Mouse (Mus musculus): ENCODE results near the gene Zfp746. TPM values are rescaled to one million over a fixed set of nuclear protein-coding genes. Genes with fewer than 3 reads are reported as not detected.

Gene Zfp746
- total and polyA plus RNA-seq, 3 experiments, result 8.7 to 9.8 (median 9.5) TPM

- H3K79me2 ChIP-seq (replicated peaks; ENCODE audit: control insufficient read depth, insufficient read depth, low read length), result no peaks in the 10 kb centered on the region; the same call in 1 of the 2 replicates
Observed at GRCm38 (mm10) chr6:48083733-48084191, 2.6 kb downstream of the Zfp746 start.

GRCm38 (mm10) chr6:48081952-48082351, 4.4 kb downstream of the Zfp746 start:
- H3K27me3 ChIP-seq (ENCODE audit: control insufficient read depth, insufficient read depth, low read length), result no peaks in the 10 kb centered on the region
- no peak overlapping the region for H3K27ac ChIP-seq
- H3K36me3 ChIP-seq (ENCODE audit: control insufficient read depth, insufficient read depth, low read length), result no peaks in the 10 kb centered on the region; the same call in 1 of the 2 replicates
- no peaks in the 10 kb centered on the region; the same call in 1 of the 2 replicates for H3K79me2 ChIP-seq (replicated peaks; ENCODE audit: control insufficient read depth, insufficient read depth, low read length)
- H3K4me1 ChIP-seq (ENCODE audit: control insufficient read depth, insufficient read depth, low read length), result peaks cover 7% of the 10 kb centered on the region
- intact Hi-C loops (cut with DNase I), result loop anchor here (10.0 kb wide), 1 partner anchor 247 kb away; the partner anchor contains the start of genes Zfp398 and Zfp786
- TF ChIP-seq CTCF (IDR thresholded peaks at IDR 0.05) (no peak), EP300 (IDR thresholded peaks at IDR 0.05; ENCODE audit: insufficient read depth, low read depth, low read length) (no peak), POLR2A (IDR thresholded peaks at IDR 0.05; ENCODE audit: insufficient read depth, low read depth, low read length) (no peak)
- H3K9ac ChIP-seq (ENCODE audit: low read depth, low read length), result no peak overlapping the region
- no peak overlapping the region for H3K4me3 ChIP-seq
- 97% methylated on average over 3 of the region's 3 CpGs for WGBS
- DNase-seq, result no peak

More at GRCm38 (mm10) chr6:48083733-48084191, 2.6 kb downstream of the Zfp746 start:
- intact Hi-C loops (cut with DNase I), result loop anchor here (2.0 to 10.0 kb wide), 3 partner anchors 35 to 249 kb away; partner anchors contain the start of genes Zfp398, Zfp777 and Zfp786
- WGBS, result 83% methylated on average over 6 of the region's 6 CpGs
- TF ChIP-seq POLR2A (IDR thresholded peaks at IDR 0.05; ENCODE audit: insufficient read depth, low read depth, low read length), result no peak
- no peak for TF ChIP-seq CTCF (IDR thresholded peaks at IDR 0.05)
- no peak for TF ChIP-seq EP300 (IDR thresholded peaks at IDR 0.05; ENCODE audit: insufficient read depth, low read depth, low read length)
- no peaks in the 10 kb centered on the region; the same call in 1 of the 2 replicates for H3K36me3 ChIP-seq (ENCODE audit: control insufficient read depth, insufficient read depth, low read length)
- H3K4me3 ChIP-seq, result no peak overlapping the region
- no peaks in the 10 kb centered on the region for H3K27me3 ChIP-seq (ENCODE audit: control insufficient read depth, insufficient read depth, low read length)
- no peak for DNase-seq
- peaks cover 7% of the 10 kb centered on the region for H3K4me1 ChIP-seq (ENCODE audit: control insufficient read depth, insufficient read depth, low read length)
- no peak overlapping the region for H3K27ac ChIP-seq
- no peak overlapping the region for H3K9ac ChIP-seq (ENCODE audit: low read depth, low read length)

- intact Hi-C loops (cut with DNase I), result loop anchor here (10.0 kb wide), 1 partner anchor 246 kb away; the partner anchor contains the start of genes Zfp398 and Zfp786
- no peaks in the 10 kb centered on the region; the same call in 1 of the 2 replicates for H3K36me3 ChIP-seq (ENCODE audit: control insufficient read depth, insufficient read depth, low read length)
Observed at GRCm38 (mm10) chr6:48081021-48081420, 5.4 kb downstream of the Zfp746 start.

GRCm38 (mm10) chr6:48073316-48073715, 13.1 kb downstream of the Zfp746 start:
- Histone ChIP-seq H3K36me3 (ENCODE audit: control insufficient read depth, insufficient read depth, low read length) (no peaks in the 10 kb centered on the region; the same call in 1 of the 2 replicates), H3K27me3 (ENCODE audit: control insufficient read depth, insufficient read depth, low read length) (no peaks in the 10 kb centered on the region), H3K4me3 (peak overlapping the region; percentile 16; the same call in 1 of the 2 replicates), H3K79me2 (replicated peaks; ENCODE audit: control insufficient read depth, insufficient read depth, low read length) (no peaks in the 10 kb centered on the region), H3K27ac (peak overlapping the region; percentile 40), H3K9ac (ENCODE audit: low read depth, low read length) (no peak overlapping the region), H3K4me1 (ENCODE audit: control insufficient read depth, insufficient read depth, low read length) (peaks cover 1% of the 10 kb centered on the region)
- TF ChIP-seq POLR2A (IDR thresholded peaks at IDR 0.05; ENCODE audit: insufficient read depth, low read depth, low read length) (no peak), EP300 (IDR thresholded peaks at IDR 0.05; ENCODE audit: insufficient read depth, low read depth, low read length) (no peak), CTCF (IDR thresholded peaks at IDR 0.05) (no peak)
- intact Hi-C loops (cut with DNase I), result no loop called here
- WGBS, result 40% methylated on average over 5 of the region's 5 CpGs
- DNase-seq, result no peak

More at GRCm38 (mm10) chr6:48081021-48081420, 5.4 kb downstream of the Zfp746 start:
- no peak for TF ChIP-seq CTCF (IDR thresholded peaks at IDR 0.05)
- no peak for TF ChIP-seq POLR2A (IDR thresholded peaks at IDR 0.05; ENCODE audit: insufficient read depth, low read depth, low read length)
- TF ChIP-seq EP300 (IDR thresholded peaks at IDR 0.05; ENCODE audit: insufficient read depth, low read depth, low read length), result no peak
- Histone ChIP-seq H3K27ac (no peak overlapping the region), H3K4me1 (ENCODE audit: control insufficient read depth, insufficient read depth, low read length) (peaks cover 7% of the 10 kb centered on the region), H3K79me2 (replicated peaks; ENCODE audit: control insufficient read depth, insufficient read depth, low read length) (no peaks in the 10 kb centered on the region; the same call in 1 of the 2 replicates), H3K9ac (ENCODE audit: low read depth, low read length) (no peak overlapping the region), H3K4me3 (no peak overlapping the region), H3K27me3 (ENCODE audit: control insufficient read depth, insufficient read depth, low read length) (no peaks in the 10 kb centered on the region)
- no peak for DNase-seq
- WGBS, result 97% methylated on average over 5 of the region's 5 CpGs

GRCm38 (mm10) chr6:48067492-48067891, 18.9 kb downstream of the Zfp746 start:
- no peaks in the 10 kb centered on the region; the same call in 1 of the 2 replicates for H3K36me3 ChIP-seq (ENCODE audit: control insufficient read depth, insufficient read depth, low read length)
- H3K27ac ChIP-seq, result no peak overlapping the region
- H3K9ac ChIP-seq (ENCODE audit: low read depth, low read length), result no peak overlapping the region
- H3K27me3 ChIP-seq (ENCODE audit: control insufficient read depth, insufficient read depth, low read length), result no peaks in the 10 kb centered on the region
- intact Hi-C loops (cut with DNase I), result no loop called here
- H3K4me1 ChIP-seq (ENCODE audit: control insufficient read depth, insufficient read depth, low read length), result no peaks in the 10 kb centered on the region; the same call in 1 of the 2 replicates
- TF ChIP-seq POLR2A (IDR thresholded peaks at IDR 0.05; ENCODE audit: insufficient read depth, low read depth, low read length), result no peak
- TF ChIP-seq EP300 (IDR thresholded peaks at IDR 0.05; ENCODE audit: insufficient read depth, low read depth, low read length), result no peak
- no peak for TF ChIP-seq CTCF (IDR thresholded peaks at IDR 0.05)
- DNase-seq, result no peak
- H3K79me2 ChIP-seq (replicated peaks; ENCODE audit: control insufficient read depth, insufficient read depth, low read length), result no peaks in the 10 kb centered on the region
- no peak overlapping the region for H3K4me3 ChIP-seq
- 90% methylated on average over 3 of the region's 3 CpGs for WGBS

GRCm38 (mm10) chr6:48065587-48066075, 20.8 kb downstream of the Zfp746 start:
- Histone ChIP-seq H3K27me3 (ENCODE audit: control insufficient read depth, insufficient read depth, low read length) (no peaks in the 10 kb centered on the region), H3K9ac (ENCODE audit: low read depth, low read length) (no peak overlapping the region), H3K4me3 (no peak overlapping the region), H3K36me3 (ENCODE audit: control insufficient read depth, insufficient read depth, low read length) (no peaks in the 10 kb centered on the region; the same call in 1 of the 2 replicates), H3K4me1 (ENCODE audit: control insufficient read depth, insufficient read depth, low read length) (no peaks in the 10 kb centered on the region; the same call in 1 of the 2 replicates), H3K79me2 (replicated peaks; ENCODE audit: control insufficient read depth, insufficient read depth, low read length) (no peaks in the 10 kb centered on the region), H3K27ac (no peak overlapping the region)
- intact Hi-C loops (cut with DNase I), result no loop called here
- WGBS, result 92% methylated on average over 6 of the region's 6 CpGs
- no peak for DNase-seq
- TF ChIP-seq CTCF (IDR thresholded peaks at IDR 0.05) (no peak), EP300 (IDR thresholded peaks at IDR 0.05; ENCODE audit: insufficient read depth, low read depth, low read length) (no peak), POLR2A (IDR thresholded peaks at IDR 0.05; ENCODE audit: insufficient read depth, low read depth, low read length) (no peak)

Data from heart, adult 2 months (tissue).